Mouse (Mus musculus) heart, embryonic 10.5 days (tissue): ENCODE measurements around the gene Ucn3. TPM values are rescaled to one million over a fixed set of nuclear protein-coding genes. Genes with fewer than 3 reads are reported as not detected.
A peak's percentile ranks its signal among the peaks of the same experiment; 100 is the strongest.
"Not testable (repeated sequence)": the region's sequence is repeated elsewhere in the genome, so short reads cannot be mapped to it uniquely, and the experiment has no call there.

Source experiments
- DNase-seq: peaks from one replicate; pipeline ENCODE4 v3.0.0-alpha.2; 2017; ENCODE audit warnings: low spot score
- H3K27ac ChIP-seq: fragments of 300-500 bp; sonication (generic); 2 replicates; pipeline ENCODE4 v1.5.1; 2016; ENCODE audit warnings: mild to moderate bottlenecking
- H3K27me3 ChIP-seq: fragments of 300-500 bp; sonication (generic); 2 replicates; pipeline ENCODE4 v1.6.1; 2016; ENCODE audit warnings: mild to moderate bottlenecking; ENCODE audit not compliant: poor library complexity, insufficient read depth, severe bottlenecking
- H3K36me3 ChIP-seq: fragments of 300-500 bp; sonication (generic); 2 replicates; pipeline ENCODE4 v1.6.1; 2016; ENCODE audit warnings: mild to moderate bottlenecking, moderate library complexity
- H3K4me1 ChIP-seq: fragments of 300-500 bp; sonication (generic); 2 replicates; pipeline ENCODE4 v1.6.1; 2016; ENCODE audit warnings: mild to moderate bottlenecking
- H3K4me3 ChIP-seq: fragments of 300-500 bp; sonication (generic); 2 replicates; pipeline ENCODE4 v1.5.1; 2016; ENCODE audit warnings: mild to moderate bottlenecking, moderate library complexity
- H3K9me3 ChIP-seq: fragments of 300-500 bp; sonication (generic); 2 replicates; pipeline ENCODE4 v1.6.1; 2016; ENCODE audit warnings: mild to moderate bottlenecking, moderate library complexity
- WGBS: fragments of 180-500 bp; shearing (Covaris S2); methylation state at CpG from one replicate; pipeline ENCODE4 v1.1.7; 2016; 5-methylcytosine and 5-hydroxymethylcytosine counted together
- polyA plus RNA-seq: library from polyadenylated mRNA; unstranded; fragments of >200 nt; fragmentation: Nextera tagmentation; extraction: Ambion mirVana; gene quantifications from 2 replicates; pipeline ENCODE4 v1.2.1, GENCODE M21; 2016

Ucn3 gene
- polyA plus RNA-seq, 1 experiment from 2014 or later = not detected

DNA sequence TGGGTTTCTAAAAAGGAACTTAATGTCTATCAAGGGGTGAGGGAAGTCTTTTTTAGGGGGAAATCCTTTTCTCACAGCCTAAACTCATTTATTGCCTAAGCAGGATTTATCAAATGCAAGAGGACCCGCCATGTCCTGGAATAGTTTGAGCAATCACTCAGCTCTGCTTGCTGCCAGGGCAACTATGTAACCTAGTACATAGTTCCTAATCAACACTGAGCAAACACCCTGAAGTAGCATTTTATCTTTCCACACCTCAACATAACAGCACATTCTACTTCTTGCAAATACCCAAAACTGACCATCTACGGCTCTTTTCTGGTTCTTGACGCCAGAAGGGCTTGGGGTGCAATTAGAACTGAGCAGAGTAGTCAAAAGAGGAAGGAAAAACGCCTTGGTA lies 36.9 kb downstream of the Ucn3 start:
- Histone ChIP-seq H3K27me3 (no peaks in the 10 kb centered on the region), H3K4me1 (no peaks in the 10 kb centered on the region), H3K4me3 (no peak overlapping the region), H3K9me3 (no peaks in the 10 kb centered on the region), H3K36me3 (peaks cover 38% of the 10 kb centered on the region), H3K27ac (no peak overlapping the region)
- WGBS = 63% methylated on average over 4 of the region's 4 CpGs
- DNase-seq = no peak

GRCm38 (mm10) chr13:3907151-3907696 lies 37.9 kb downstream of the Ucn3 start:
- Histone ChIP-seq H3K36me3 (peaks cover 31% of the 10 kb centered on the region), H3K4me1 (no peaks in the 10 kb centered on the region), H3K9me3 (no peaks in the 10 kb centered on the region), H3K27ac (no peak overlapping the region), H3K4me3 (no peak overlapping the region), H3K27me3 (no peaks in the 10 kb centered on the region)
- no peak for DNase-seq
- WGBS = 60% methylated on average over 6 of the region's 6 CpGs

DNA sequence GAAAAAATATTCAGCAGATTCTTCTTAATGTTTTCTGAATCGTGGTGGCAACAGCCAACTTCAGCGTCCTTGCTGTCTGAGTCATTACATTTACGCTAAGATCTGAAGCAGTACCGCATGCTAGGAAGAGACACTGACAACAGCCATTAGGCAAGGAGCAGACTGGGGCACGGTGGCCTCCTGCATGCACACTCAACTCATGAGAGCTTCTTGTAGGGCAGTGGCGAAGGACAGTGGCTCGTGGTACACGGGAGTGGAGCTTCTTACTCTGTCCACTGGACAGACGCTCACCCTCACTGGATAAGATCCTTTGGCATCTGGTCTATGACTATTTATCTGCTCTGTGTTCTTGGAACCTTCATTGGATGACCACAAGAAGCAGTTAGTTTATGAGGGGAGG lies 45.8 kb downstream of the Ucn3 start:
- 92% methylated on average over 9 of the region's 9 CpGs for WGBS
- Histone ChIP-seq H3K27ac (no peak overlapping the region), H3K27me3 (no peaks in the 10 kb centered on the region), H3K4me3 (no peak overlapping the region), H3K36me3 (peaks cover 12% of the 10 kb centered on the region), H3K4me1 (0 out of 2 replicates have a peak, but pooled peaks cover 5% of the 10 kb centered on the region), H3K9me3 (no peaks in the 10 kb centered on the region)
- DNase-seq = no peak

GRCm38 (mm10) chr13:3898202-3898601 lies 46.9 kb downstream of the Ucn3 start:
- 85% methylated on average over 5 of the region's 5 CpGs for WGBS
- not testable (repeated sequence) for H3K4me3 ChIP-seq, H3K27ac ChIP-seq, H3K36me3 ChIP-seq, H3K9me3 ChIP-seq, H3K27me3 ChIP-seq, DNase-seq
- 0 out of 2 replicates have a peak, but pooled peaks cover 12% of the 10 kb centered on the region for H3K4me1 ChIP-seq

DNA sequence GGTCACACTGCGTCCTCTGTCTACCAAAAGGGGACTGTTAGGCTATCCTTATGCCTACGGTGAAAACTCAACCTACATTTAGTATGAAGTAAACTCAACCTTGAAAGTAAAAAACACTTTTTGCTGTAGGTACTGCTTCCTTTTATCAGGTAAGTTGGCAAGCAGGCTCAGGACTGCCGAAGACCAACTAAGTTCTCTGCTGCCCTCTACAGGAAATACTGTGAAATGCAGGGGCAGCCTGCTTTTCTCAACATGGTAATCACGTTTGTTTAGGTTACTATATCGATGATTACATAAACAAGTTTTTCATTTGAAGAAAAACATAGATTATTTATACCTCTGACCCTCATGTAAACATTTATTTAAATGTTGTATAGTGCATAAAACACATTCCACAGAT lies 48.2 kb downstream of the Ucn3 start:
- no peak overlapping the region for H3K4me3 ChIP-seq
- WGBS = 39% methylated on average over 5 of the region's 5 CpGs
- no peaks in the 10 kb centered on the region for H3K9me3 ChIP-seq
- no peaks in the 10 kb centered on the region for H3K27me3 ChIP-seq
- H3K36me3 ChIP-seq = peaks cover 9% of the 10 kb centered on the region
- H3K4me1 ChIP-seq = 0 out of 2 replicates have a peak, but pooled peaks cover 14% of the 10 kb centered on the region
- no peak overlapping the region for H3K27ac ChIP-seq
- DNase-seq = no peak

DNA sequence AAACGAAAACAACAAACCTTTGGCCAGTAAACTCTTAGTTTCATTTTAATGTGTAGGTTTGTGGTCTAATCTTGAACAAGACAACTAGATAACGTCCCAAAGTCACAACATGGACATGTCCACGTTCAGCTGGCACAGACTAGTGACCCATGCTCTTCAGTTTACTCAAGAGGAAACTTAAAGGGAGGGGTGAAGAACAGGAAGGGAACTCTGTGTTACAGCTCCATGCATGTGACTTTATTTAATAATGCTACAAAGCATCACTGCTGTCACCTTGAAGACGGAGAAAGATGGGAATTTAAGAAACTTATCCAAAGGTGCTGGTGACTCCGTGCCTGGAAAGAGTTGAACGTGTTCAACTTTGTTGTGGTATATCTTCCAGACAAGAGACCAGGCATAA lies 49.1 kb downstream of the Ucn3 start:
- Histone ChIP-seq H3K9me3 (no peaks in the 10 kb centered on the region), H3K4me3 (no peak overlapping the region), H3K27ac (no peak overlapping the region), H3K36me3 (peaks cover 9% of the 10 kb centered on the region), H3K4me1 (peaks cover 20% of the 10 kb centered on the region; the same call in 1 of the 2 replicates), H3K27me3 (no peaks in the 10 kb centered on the region)
- 82% methylated on average over 6 of the region's 6 CpGs for WGBS
- DNase-seq = peak; percentile 71

DNA sequence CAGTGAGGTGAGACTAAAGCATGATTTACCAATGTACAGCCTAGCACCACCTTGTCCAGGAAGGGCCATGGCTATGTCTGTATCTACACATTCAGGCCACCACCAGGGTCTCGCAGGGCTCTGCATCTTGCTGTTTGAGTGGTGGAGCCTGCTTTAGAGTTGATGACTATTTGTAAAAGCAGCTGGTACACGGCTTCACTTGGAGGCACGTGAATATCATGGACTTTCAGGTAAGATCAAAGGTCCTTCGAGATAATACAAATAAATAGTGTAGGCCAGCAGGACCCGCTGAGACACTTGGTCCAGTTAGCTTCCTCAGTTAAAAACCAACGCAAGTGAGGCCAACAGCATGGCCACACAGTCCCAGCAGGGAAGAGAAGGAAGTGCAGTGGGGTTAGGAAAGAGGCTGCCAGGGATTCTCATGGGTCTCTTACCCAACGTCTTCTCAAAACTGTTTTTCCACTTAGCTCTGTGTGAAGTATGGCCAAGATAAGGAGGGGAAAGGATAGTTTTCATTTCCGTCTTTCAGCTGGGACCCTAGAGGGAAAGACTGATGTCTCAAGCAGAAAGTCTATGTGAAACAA lies 49.7 kb downstream of the Ucn3 start:
- Histone ChIP-seq H3K27ac (no peak overlapping the region), H3K4me3 (no peak overlapping the region), H3K36me3 (peaks cover 9% of the 10 kb centered on the region), H3K4me1 (peaks cover 20% of the 10 kb centered on the region; the same call in 1 of the 2 replicates), H3K9me3 (no peaks in the 10 kb centered on the region), H3K27me3 (no peaks in the 10 kb centered on the region)
- WGBS = 79% methylated on average over 8 of the region's 8 CpGs
- peak; percentile 63 for DNase-seq

- Histone ChIP-seq H3K36me3 (peaks cover 9% of the 10 kb centered on the region), H3K4me1 (peaks cover 24% of the 10 kb centered on the region), H3K9me3 (no peaks in the 10 kb centered on the region), H3K27me3 (no peaks in the 10 kb centered on the region), H3K4me3 (no peak overlapping the region), H3K27ac (peak overlapping the region; percentile 42; the same call in 1 of the 2 replicates)
- peak; percentile 73 for DNase-seq
- 65% methylated on average over 8 of the region's 8 CpGs for WGBS
Observed at GRCm38 (mm10) chr13:3894549-3894948, 50.6 kb downstream of the Ucn3 start.

DNA sequence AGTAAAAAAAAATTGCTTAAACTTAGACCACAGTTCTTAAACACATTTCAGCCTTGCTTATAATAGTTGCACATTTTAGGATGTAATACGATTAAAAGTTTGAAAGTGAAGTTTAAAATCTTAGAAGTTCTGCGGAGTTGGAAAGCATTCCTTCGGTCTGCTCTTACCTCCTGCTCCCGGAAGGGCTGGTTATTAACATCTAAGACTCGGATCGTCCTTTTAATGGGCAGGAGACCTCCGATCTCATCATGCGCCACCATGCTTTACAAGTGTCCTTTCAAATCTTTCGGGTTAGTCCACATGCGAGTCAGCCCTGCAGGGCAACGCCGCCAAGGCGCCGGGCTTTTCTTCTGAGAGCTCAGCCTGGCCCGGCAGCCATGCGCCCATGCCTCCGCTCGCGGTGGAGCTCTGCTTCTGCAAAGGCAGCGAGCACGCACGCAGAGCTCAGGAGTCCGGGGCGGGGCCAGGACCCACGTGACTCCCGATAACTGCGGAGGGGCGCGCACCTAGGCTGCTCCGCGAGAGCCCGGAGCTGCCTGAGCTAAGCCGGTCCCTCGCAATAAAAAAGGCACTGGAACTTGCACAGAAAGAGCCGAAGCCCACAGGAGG lies 51.9 kb downstream of the Ucn3 start:
- Histone ChIP-seq H3K4me3 (peak overlapping the region; percentile 65), H3K9me3 (no peaks in the 10 kb centered on the region), H3K4me1 (peaks cover 24% of the 10 kb centered on the region), H3K27me3 (no peaks in the 10 kb centered on the region), H3K27ac (peak overlapping the region; percentile 87), H3K36me3 (peaks cover 13% of the 10 kb centered on the region)
- under 1% methylated on average over 35 of the region's 35 CpGs for WGBS
- DNase-seq = peak; percentile 97

GRCm38 (mm10) chr13:3892601-3893000 lies 52.5 kb downstream of the Ucn3 start:
- peaks cover 19% of the 10 kb centered on the region for H3K36me3 ChIP-seq
- 13% methylated on average over 7 of the region's 7 CpGs for WGBS
- DNase-seq = peak; percentile 22
- no peaks in the 10 kb centered on the region for H3K9me3 ChIP-seq
- peaks cover 24% of the 10 kb centered on the region for H3K4me1 ChIP-seq
- H3K27ac ChIP-seq = peak overlapping the region; percentile 87
- H3K27me3 ChIP-seq = no peaks in the 10 kb centered on the region
- H3K4me3 ChIP-seq = peak overlapping the region; percentile 65

DNA sequence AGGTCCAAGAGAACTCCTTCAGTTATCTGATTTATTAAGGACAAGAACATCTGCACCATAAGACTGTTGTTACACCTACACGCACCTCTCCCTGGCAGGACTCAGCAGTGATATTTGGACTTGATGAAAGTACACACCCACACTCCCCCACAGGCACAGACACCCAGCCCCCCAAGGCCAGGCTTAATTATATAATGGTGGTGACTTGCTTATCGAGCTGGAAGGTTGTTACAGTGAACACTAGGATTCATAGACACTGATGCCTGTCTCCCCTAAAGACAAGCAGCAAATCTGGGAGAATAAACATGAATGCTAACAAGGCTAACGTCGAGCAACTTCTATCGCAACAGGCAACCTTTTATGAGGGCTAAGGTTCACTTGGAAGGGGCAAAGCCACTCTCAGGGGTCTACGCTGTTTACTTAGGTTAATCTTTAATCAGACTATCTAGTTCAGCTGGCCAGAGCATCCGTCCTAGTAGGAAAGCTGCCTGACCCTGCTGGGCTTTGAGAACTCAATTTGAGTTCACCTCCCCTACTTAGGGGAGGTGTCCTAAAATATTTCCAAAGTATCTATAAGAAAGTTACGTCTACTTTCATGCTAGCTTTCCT lies 53.6 kb downstream of the Ucn3 start:
- H3K27ac ChIP-seq = peak overlapping the region; percentile 87; the same call in 1 of the 2 replicates
- H3K4me1 ChIP-seq = peaks cover 24% of the 10 kb centered on the region
- no peak for DNase-seq
- no peaks in the 10 kb centered on the region for H3K9me3 ChIP-seq
- H3K27me3 ChIP-seq = no peaks in the 10 kb centered on the region
- H3K36me3 ChIP-seq = peaks cover 29% of the 10 kb centered on the region
- H3K4me3 ChIP-seq = peak overlapping the region; percentile 65
- WGBS = 46% methylated on average over 8 of the region's 8 CpGs
